Mouse (Mus musculus) megakaryocyte, embryonic 14.5 days (primary cell): ENCODE data around the gene Wdr5. TPM values are rescaled to one million over a fixed set of nuclear protein-coding genes. Genes with fewer than 3 reads are reported as not detected.

ENCODE experiments used
- H3K27me3 ChIP-seq: replicated peaks from 2 replicates; pipeline ENCODE3; 2012; ENCODE audit warnings: inconsistent platforms
- H3K36me3 ChIP-seq: replicated peaks from 2 replicates; pipeline ENCODE3; 2012; ENCODE audit warnings: low read length, inconsistent platforms, mixed read lengths
- H3K4me1 ChIP-seq: 2 replicates; pipeline ENCODE4 v1.6.1; 2012; ENCODE audit warnings: inconsistent platforms
- H3K4me3 ChIP-seq: replicated peaks from 2 replicates; pipeline ENCODE3; 2012; ENCODE audit warnings: moderate library complexity, mild to moderate bottlenecking, inconsistent platforms
- H3K9me3 ChIP-seq: 2 replicates; pipeline ENCODE4 v1.6.1; 2012; ENCODE audit warnings: inconsistent platforms
- FLI1 ChIP-seq: IDR thresholded peaks from 2 replicates; pipeline ENCODE4 v1.6.1; 2012; ENCODE audit warnings: low read length, inconsistent platforms, mixed read lengths
- GATA1 ChIP-seq: IDR thresholded peaks from 3 replicates; pipeline ENCODE4 v1.6.1; 2012; ENCODE audit warnings: mixed read lengths, low read length, inconsistent platforms, borderline replicate concordance
- polyA plus RNA-seq: library from polyadenylated mRNA; stranded (reverse); fragments of >175 nt; gene quantifications from 2 replicates; pipeline ENCODE4 v1.2.3, GENCODE M21; 2012; ENCODE audit warnings: low replicate concordance; ENCODE audit not compliant: insufficient read depth

The Wdr5 gene
- polyA plus RNA-seq, 1 experiment: 27.6 TPM

DNA sequence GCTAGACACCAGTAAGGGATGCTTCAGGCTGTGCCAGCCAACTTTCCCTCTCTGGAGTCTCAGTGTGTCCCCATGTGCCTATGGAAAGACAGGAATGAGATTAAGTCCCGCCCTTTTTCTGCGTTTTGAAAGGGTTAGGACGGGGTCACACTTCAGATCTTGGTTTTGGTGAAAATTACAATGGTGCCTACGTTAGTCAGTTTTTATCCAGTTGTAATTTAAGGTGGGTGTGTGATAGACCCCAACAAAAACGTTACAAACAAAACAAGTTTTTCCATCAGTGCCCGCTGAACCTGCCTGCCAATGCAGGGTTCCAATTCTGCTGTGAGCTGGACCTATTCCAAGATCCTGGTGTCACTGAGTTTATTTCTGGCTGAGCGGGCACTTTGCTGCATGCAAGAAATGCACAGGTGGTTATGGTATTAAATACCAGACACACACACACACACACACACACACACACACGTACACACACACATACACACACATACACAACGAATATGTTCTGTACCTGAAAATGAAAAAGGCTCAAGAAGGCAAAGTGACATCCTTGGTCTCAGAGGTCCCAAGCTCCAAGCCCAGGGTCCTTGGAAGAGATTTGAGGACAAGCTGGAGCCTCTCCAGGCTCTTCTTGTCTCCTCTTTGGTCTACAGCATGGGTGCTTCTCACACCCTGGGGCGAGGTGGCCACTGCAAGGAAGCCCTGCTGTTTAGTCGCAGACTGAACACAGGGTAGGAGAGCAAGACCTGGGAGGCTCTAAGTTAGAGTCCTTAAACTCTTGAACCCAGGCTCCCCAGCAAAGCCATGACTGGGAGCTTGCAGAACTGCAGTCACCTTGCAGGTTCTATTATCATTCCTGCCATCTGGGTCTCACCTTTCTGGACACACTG is 38.4 kb upstream of the Wdr5 start:
- Histone ChIP-seq H3K27me3 (no peaks in the 10 kb centered on the region), H3K36me3 (peaks cover 19% of the 10 kb centered on the region), H3K4me1 (peaks cover 77% of the 10 kb centered on the region), H3K4me3 (peak overlapping the region; percentile 95), H3K9me3 (no peaks in the 10 kb centered on the region)
- TF ChIP-seq GATA1: no peak
- no peak for TF ChIP-seq FLI1

DNA sequence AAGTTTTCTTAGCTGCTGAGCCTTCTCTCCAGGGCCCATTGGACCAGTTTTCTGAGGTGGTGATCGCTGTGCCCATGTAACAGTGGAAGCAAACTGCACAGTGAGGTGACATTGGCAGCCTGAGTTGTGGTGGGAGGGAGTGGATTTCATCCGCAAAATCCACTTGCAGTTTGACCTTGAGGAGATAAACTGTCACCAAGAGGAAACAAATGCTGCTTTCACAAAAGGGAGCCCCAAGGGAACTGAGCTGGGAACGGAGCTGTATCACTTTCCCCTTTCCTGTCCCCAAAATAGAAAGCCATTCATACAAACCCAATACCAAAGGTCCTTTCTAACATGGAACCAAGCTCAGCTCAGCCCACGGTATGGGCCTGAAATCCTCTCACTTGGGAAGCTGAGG is 35.1 kb upstream of the Wdr5 start:
- H3K36me3 ChIP-seq: no peaks in the 10 kb centered on the region
- no peaks in the 10 kb centered on the region for H3K27me3 ChIP-seq
- H3K9me3 ChIP-seq: no peaks in the 10 kb centered on the region
- no peak for TF ChIP-seq FLI1
- no peak for TF ChIP-seq GATA1
- peak overlapping the region; percentile 68 for H3K4me3 ChIP-seq
- H3K4me1 ChIP-seq: peaks cover 66% of the 10 kb centered on the region

- Histone ChIP-seq H3K4me1 (peaks cover 68% of the 10 kb centered on the region), H3K27me3 (no peaks in the 10 kb centered on the region), H3K4me3 (no peak overlapping the region), H3K9me3 (no peaks in the 10 kb centered on the region), H3K36me3 (no peaks in the 10 kb centered on the region)
- no peak for TF ChIP-seq FLI1
- no peak for TF ChIP-seq GATA1
Observed at GRCm38 (mm10) chr2:27480367-27480766, 34.6 kb upstream of the Wdr5 start.

DNA sequence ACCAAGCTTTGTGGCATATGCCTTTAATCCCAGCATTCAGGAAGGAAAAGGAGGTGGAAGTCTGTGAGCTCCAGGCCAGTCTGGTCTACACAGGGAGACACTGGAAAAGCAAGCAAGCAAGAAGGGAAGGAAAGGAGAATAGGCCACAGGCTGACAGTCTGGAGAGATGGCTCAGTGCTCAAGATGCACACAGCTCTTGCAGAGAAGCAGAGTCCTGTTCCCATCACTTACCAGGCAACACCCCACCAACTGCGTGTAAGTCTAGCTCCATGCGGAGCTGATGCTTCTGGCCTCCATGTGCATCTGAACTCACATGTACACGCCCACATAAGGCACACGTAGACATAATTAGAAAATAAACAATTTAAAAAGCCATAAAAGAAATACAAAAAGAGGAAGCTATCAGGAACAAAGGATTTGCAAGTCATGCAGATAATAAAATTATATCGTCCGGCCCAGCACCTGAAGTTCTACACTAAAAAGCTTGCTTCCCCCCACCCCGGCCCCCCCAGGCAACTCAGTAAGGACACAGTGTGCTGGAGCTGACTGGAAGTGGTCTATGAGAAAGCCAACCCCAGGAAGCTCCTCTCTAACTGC is 32.6 kb upstream of the Wdr5 start:
- Histone ChIP-seq H3K9me3 (no peaks in the 10 kb centered on the region), H3K4me3 (peak overlapping the region; percentile 21), H3K27me3 (no peaks in the 10 kb centered on the region), H3K36me3 (no peaks in the 10 kb centered on the region), H3K4me1 (peaks cover 64% of the 10 kb centered on the region)
- TF ChIP-seq GATA1 (no peak), FLI1 (no peak)

DNA sequence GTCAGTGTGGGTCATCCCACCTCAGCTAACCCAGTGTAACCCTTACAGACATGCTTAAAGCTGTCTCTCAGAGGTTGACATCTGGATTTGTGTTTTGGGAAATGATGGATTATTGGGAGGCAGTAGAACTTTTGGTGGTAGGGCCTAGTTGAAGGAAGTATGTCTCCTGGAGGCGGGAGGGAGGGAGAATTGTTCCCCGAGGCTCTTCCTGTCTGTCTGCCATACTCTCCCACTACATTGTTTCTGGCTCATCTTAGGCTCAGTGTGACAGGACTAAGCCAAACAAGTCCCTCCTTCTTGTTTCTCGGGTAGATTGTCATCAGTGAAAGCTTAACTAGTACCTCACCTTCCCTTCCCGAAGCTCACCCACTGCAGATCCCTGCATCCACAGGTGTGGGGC is 28.2 kb upstream of the Wdr5 start:
- Histone ChIP-seq H3K4me3 (no peak overlapping the region), H3K27me3 (no peaks in the 10 kb centered on the region)
- no peak for TF ChIP-seq GATA1

DNA sequence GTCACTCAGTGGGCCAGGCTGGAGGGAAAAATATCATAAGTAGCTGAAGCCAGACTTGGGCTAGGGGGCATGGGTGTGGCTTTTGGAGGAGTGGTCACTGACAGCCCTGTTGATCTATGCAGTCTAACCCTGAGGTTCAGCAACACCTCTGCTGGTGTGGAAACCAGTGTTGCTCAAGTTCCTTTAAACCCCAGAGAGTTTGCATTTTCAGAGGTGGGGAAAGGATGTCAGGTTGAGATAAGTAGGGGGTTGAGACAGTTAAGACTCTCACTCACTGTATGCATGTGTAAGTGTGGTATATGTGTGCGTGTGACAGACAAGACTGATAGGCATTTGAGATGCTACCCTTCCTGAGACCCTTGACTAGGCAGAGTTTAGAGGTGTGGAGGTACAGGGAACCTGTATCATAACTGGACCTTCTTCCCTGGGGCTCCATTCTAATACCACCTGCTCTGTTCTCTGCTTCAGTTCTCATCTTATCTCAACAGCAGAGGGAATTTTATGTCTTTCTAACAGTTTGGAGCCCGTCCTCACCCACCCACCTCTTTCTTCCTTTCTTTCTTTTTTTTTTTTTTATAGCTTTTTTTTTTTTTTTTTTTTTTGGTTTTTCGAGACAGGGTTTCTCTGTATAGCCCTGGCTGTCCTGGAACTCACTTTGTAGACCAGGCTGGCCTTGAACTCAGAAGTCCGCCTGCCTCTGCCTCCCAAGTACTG is 27.5 kb upstream of the Wdr5 start:
- H3K36me3 ChIP-seq: peaks cover 2% of the 10 kb centered on the region
- H3K4me3 ChIP-seq: no peak overlapping the region
- peaks cover 48% of the 10 kb centered on the region for H3K4me1 ChIP-seq
- TF ChIP-seq GATA1 (no peak), FLI1 (no peak)
- no peaks in the 10 kb centered on the region for H3K27me3 ChIP-seq
- no peaks in the 10 kb centered on the region for H3K9me3 ChIP-seq

More for the DNA sequence above, 28.2 kb upstream of the Wdr5 start:
- Histone ChIP-seq H3K36me3 (no peaks in the 10 kb centered on the region), H3K4me1 (peaks cover 48% of the 10 kb centered on the region), H3K9me3 (no peaks in the 10 kb centered on the region)

DNA sequence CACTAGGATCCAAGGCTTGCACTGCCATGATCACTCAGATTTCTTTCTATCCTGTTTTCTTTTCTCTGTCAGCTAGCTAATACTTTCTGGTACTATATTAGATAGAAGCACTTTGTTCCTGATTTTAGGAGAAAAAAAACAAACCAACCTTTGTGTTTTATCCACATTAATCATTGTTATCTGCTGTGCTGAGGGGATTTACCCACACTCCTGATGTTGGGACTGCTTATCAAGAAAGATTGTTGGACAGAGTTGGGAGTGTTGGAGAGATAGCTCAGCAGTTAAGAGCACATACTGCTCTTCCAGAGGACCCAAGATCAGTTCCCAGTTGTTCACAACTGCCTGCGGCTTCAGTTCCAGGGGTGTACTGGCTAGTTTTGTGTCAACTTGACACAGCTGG is 26.6 kb upstream of the Wdr5 start:
- no peak for TF ChIP-seq GATA1
- TF ChIP-seq FLI1: no peak
- Histone ChIP-seq H3K36me3 (peaks cover 4% of the 10 kb centered on the region), H3K4me1 (peaks cover 48% of the 10 kb centered on the region), H3K27me3 (no peaks in the 10 kb centered on the region), H3K9me3 (no peaks in the 10 kb centered on the region), H3K4me3 (no peak overlapping the region)

DNA sequence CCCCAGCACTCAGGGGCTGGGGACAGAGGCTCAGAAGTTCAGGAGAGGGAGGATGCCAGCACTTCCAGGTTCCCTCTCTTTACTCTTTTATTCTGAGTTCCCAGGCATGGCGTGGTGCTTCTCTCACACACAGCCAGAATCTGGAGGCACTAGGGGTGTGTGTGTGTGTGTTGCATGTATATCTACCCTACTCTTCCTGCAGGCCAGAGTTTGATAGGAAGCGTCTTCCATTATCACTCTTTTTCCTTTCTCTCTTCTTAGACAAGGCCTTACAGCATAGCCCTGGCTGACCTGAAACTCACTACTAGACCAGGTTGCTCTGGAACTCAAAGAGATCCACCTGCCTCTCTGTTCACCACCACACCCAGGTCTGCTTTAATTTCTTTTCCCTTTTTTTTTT is 24.0 kb upstream of the Wdr5 start:
- peaks cover 11% of the 10 kb centered on the region for H3K36me3 ChIP-seq
- no peaks in the 10 kb centered on the region for H3K27me3 ChIP-seq
- no peak overlapping the region for H3K4me3 ChIP-seq
- peaks cover 44% of the 10 kb centered on the region for H3K4me1 ChIP-seq
- peaks cover 13% of the 10 kb centered on the region for H3K9me3 ChIP-seq
- TF ChIP-seq FLI1 (no peak), GATA1 (no peak)

DNA sequence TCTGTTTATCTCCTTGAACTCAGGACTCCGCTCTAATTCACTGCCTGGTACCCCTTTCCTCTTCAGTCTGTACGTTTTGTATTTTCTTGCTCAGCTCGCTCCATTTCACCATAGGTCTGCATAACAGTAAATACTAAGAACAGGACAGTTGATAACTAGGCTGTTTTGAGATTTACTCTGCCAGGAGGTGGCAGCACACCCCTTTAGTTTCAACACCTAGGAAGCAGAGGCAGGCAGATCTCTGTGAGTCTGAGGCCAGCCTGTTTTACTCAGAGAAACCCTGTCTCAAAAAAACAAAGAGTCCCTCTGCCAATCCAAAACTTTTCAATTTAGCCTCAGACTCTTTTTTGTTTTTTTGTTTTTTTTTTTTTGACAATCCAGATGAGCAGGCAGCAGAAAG is 21.0 kb upstream of the Wdr5 start:
- peaks cover 41% of the 10 kb centered on the region for H3K9me3 ChIP-seq
- no peak overlapping the region for H3K4me3 ChIP-seq
- peaks cover 20% of the 10 kb centered on the region for H3K36me3 ChIP-seq
- no peaks in the 10 kb centered on the region for H3K27me3 ChIP-seq
- no peak for TF ChIP-seq FLI1
- TF ChIP-seq GATA1: no peak
- peaks cover 29% of the 10 kb centered on the region for H3K4me1 ChIP-seq

DNA sequence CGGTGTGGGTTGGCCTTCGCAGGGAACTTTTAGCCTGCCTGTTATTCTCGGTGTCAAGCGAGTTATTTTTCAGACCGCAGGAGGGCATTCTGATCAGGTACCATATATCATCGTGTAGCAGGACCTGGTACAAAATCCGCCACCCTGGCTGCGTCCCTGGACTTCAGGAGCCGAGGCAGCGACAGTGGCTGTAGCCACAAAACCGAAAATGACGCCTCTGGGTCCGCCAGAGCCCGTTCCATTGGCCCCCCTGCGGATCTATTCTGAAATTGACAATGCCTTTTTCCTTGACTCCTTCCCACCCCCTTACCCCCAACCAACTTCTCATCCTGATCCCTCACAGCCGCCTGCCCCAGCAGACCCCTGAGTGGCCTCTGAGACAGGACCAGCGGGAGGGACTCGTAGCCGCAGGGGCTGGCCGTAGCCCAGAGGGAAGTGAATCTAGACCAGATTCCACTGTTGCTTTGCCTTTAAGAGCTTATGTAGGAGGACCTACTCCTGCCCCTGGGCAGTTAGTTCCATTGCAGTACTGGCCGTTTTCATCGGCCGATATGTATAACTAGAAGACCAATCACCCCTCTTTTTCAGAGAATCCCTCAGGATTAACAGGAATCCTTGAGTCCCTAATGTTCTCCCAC is 18.4 kb upstream of the Wdr5 start:
- Histone ChIP-seq H3K27me3 (no peaks in the 10 kb centered on the region), H3K4me3 (peak overlapping the region; percentile 28), H3K36me3 (peaks cover 20% of the 10 kb centered on the region), H3K4me1 (peaks cover 16% of the 10 kb centered on the region), H3K9me3 (peaks cover 59% of the 10 kb centered on the region)
- TF ChIP-seq GATA1 (no peak), FLI1 (no peak)
